Mouse (Mus musculus) NIH3T3 (cell line): Measurements from ENCODE around the gene Plxnb3.
"Not testable (repeated sequence)": the region's sequence is repeated elsewhere in the genome, so short reads cannot be mapped to it uniquely, and the experiment has no call there.

ENCODE experiments used
- DNase-seq: peaks from one replicate; pipeline ENCODE4 v3.0.0-alpha.2; 2012; ENCODE audit warnings: low read depth

Gene Plxnb3

DNA sequence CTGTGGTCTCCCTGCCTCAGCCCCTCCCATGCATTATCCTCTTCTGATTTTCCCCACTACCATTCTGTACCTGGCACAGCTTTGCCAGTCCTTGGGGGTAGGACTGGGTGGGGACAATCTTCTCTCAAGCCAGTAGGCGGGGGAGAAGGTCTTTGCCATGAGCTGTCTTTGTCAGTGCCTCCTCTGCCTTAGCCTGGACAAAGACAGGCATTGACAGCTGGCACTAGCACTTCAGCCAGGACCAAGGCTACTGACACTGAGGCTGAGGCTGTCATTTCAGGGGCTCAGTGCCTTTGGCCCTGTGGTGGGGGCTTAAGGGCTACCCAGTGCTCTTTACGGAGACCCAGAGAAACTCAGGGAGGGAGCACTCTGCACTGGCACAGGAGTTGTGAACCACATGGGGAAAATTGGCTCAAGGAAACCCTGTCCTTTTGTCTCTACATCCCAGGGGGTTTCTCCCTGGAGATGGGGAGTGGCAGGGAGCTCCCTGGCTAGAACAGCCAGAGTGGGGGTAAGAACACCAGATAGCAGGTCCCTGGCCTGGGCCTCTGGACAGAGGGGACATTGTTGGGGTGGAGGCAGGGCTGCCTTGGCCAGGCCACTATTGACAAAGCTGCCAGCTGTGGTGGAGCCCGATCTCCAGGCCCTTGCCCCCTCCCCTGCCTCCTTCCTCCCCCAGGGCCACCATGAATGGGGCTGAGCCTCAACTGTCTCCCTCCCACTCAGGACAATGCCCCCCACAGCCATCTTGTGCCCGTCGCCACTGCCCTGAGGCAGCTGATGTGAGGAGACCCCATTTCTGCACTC is at the start of gene Plxnb3:
Plxnb3 (plus strand) TSS at position 757 of the 807 bp plus-strand sequence.
- DNase-seq, result no peak

DNA sequence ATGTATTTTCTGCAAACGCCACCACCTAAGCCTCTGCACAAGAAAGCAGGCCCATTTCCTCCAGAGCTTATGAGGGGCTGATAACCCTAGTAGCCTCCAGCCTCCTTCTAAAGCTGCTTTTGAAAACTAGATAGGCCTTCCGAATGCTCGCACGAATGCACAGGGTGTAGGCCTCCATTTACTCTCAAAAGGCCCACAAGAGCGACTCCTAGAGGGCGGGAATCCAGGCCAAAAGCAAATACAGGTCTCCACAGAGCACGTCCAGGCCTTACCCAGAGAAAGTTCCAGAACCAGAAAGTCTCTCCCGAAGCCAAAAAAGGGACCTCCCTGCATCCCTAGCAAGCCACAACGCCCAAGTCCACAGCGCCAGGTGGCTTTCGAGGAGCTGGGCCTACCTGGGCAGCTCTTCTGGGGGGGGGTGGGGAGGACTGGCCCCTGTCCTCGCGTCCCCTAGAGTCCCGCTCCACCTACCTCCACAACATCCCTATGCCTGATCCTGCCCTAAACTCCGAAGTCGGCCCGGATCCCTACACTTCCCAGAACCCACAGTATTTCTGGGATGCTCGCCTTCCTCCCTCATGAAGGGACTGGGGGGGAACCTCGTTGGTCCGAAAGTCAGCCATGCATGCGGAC is 41.3 kb upstream of the Plxnb3 start:
- DNase-seq, result peak; percentile 79

DNA sequence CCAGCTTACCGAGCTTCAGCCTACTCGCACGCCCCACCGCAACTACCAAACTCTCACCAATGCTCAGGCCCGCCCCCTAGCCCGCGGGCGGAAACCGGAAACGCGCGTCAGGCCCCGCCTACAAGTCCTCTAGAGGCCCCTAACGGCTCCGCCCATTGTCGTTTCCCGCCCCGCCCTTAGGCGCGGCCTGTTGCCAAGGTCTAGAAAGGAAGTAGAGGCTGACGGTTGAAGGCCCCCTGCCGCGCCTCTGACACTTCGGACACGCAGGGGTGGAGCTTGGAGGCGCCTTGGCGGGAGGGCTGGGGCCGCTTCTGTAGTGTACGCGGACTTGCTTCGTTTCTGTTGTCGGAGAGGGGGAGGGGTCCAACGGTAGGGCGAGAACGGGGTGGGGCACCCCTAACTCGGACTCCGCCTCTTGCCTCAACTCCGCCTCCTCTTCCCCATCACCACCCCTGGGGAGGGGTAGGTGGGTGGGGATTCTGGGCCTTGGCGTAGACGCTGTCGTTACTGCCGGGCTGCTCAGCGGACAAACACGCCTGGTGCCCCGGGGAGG is 40.7 kb upstream of the Plxnb3 start, which contains the start of the genes Bcap31 and Abcd1:
Bcap31 (minus strand) TSS at position 67 of the 553 bp plus-strand sequence.
Abcd1 (plus strand) TSS at position 489 of the 553 bp plus-strand sequence.
- peak; percentile 98 for DNase-seq

DNA sequence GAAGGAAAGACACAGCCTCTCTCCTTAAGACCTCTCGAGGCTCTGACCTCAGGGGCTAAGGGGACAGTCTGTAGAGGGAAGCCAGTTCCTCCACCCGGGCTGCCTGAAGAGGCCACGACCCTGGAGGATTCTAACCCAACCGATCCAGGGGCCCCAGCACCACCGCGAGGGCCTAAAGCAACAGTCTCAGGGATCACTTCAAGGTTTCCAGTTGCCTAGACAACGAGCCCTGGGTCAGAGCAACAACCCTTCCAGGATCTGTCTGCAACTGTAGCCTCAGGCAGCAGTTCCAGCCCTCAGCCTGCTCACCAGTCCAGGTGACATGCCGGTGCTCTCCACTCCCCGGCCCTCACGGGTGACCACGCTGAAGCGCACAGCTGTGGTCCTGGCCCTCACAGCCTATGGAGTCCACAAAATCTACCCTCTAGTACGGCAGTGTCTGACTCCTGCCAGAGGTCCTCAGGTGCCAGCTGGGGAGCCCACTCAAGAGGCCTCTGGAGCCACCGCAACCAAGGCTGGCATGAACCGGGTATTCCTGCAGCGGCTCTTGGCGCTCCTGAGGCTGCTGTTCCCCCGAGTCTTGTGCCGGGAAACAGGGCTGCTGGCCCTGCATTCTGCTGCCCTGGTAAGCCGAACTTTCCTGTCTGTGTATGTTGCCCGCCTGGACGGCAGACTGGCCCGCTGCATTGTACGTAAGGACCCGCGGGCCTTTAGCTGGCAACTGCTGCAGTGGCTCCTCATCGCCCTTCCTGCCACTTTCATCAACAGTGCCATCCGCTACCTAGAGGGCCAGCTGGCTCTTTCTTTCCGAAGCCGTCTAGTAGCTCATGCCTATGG is 40.0 kb upstream of the Plxnb3 start:
- peak; percentile 7 for DNase-seq

DNA sequence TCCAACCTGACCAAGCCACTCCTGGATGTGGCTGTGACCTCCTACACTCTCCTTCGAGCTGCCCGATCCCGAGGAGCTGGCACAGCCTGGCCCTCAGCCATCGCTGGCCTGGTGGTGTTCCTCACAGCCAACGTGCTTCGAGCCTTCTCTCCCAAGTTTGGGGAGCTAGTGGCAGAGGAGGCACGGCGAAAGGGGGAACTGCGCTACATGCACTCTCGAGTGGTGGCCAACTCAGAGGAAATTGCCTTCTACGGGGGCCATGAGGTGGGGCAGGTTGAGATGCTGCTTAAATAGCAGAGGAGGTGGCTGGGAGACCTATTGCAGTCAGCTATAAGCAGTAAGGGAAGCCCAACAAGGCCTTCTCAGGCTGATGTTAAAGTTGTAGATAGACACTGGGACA is 39.2 kb upstream of the Plxnb3 start:
- DNase-seq, result no peak

DNA sequence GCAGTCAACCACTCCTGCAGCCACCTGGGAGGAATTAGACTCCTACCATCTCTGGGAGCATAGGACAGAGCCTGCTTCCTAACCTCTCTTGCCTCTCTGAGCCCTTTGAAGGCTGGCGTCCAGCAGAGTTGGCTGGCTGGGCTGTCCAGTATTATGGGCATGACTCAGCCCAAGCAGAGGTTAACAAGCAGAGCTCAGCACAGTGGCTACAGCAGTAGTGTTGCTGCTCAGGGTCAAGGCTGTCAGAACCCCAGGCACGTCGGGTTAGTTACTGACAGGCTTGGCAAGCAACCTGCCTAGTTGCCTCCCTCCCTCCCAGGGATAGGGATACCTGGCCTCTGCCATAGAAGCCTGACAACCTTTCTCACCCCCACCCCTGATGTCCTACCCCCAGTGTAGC is 38.6 kb upstream of the Plxnb3 start:
- DNase-seq, result peak; percentile 64

DNA sequence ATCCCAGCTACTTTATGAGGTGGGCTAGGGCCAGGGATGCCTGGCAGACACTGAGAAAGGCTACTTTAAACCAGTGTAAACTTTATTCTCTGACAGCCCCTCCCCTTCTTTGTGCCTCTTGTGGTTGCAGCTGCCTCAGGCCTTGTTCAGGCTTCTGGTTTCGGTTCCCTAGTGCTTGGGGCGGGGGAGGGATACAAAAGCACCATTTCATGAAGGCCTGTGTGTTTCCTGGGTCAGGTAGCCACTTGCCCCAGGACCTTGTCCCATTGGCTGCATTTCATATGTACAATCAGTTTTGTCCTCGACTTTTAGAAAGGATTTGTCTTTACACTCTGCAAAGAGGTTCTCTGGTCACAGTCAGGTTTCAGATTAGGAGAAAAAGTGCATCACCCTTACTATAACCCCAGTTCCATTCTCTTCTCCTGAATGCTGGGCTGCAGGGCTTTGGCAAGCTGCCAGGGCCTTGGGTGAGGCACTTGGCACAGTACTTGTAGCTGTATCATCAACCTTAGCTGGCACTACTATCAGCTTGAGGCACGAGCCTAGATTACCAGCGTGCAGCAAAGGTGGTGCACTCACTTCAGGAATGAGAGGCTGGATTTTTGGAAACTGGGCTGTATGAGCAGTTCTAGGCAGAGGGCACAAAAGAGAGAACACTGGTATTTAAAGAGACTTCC is 38.1 kb upstream of the Plxnb3 start:
- DNase-seq, result peak; percentile 44

DNA sequence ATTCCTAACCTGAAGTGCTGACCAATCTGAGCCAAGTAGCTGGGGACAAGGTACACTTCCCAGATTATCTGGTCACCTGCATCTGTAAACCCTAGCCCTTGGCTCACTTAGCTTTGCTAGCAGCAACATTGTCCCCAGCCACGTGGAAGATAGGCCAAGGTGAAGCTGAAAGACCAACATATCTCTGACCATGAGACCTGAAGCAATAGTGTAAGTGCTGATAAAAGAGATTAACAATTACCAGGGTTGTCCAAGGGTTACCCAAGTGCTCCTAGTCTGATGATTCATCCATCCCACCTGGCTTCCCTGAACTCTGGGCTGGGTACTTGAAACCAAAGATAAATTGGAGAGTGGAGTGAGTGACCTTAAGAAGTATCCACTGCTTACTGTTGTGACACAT is 26.0 kb upstream of the Plxnb3 start:
- DNase-seq, result no peak

DNA sequence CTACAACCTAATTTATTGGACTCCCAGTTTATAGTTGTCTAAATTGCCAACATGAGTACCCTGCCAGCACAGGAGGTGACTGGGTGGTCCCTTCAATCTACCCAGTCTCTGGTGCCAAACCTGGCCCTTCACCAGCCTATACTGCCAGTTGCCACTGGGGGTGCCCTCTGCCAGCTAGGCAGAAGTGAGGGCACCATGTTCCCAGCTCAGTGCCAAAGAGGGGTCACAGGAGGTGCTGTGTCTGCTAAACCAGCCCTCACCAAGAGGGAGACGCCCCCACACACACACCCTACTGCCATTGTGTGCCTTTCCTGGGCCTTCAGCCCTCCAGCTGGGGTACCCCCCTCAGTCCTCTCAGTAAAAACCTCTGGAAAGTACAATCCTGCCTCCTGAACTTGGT is 18.7 kb upstream of the Plxnb3 start:
- DNase-seq, result no peak

DNA sequence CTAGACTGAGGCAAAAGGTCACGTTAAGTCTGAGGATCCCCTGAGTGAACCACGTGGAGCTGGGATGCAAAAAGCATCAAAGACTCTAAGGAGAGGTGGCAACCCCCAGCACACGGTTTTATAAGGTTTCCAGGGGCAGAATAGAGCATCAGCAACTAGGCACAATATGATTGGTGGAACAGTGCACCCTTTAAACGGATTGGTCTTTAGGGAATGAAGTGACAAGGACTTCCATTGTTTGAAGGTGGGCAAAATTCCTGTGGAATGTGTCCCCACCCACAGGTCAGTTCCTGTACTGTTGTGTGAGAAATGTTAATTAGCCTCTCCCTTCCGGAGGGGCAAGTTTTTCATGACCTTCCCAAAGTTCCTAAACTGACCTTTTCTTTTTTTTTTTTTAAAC is 17.7 kb upstream of the Plxnb3 start:
- DNase-seq, result no peak

DNA sequence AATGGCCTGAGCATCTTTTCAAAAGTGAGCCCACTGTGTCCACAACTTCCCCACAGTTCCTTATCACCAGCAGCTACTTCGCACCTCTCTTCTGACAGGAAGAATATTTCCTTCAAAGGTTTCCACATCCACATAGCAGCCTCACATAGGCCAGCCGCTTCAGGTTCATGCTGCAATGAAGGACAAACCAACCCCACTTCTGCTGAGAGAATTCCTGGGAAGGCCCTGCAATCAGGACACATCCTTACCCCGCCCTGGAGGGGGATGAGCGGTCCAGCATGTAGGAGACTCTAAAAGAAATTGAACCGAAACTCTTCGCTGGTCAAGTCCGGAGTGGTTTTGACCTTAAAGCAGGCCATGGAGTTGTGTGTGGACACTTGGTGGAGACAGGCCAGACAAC is 17.0 kb upstream of the Plxnb3 start:
- not testable (repeated sequence) for DNase-seq

DNA sequence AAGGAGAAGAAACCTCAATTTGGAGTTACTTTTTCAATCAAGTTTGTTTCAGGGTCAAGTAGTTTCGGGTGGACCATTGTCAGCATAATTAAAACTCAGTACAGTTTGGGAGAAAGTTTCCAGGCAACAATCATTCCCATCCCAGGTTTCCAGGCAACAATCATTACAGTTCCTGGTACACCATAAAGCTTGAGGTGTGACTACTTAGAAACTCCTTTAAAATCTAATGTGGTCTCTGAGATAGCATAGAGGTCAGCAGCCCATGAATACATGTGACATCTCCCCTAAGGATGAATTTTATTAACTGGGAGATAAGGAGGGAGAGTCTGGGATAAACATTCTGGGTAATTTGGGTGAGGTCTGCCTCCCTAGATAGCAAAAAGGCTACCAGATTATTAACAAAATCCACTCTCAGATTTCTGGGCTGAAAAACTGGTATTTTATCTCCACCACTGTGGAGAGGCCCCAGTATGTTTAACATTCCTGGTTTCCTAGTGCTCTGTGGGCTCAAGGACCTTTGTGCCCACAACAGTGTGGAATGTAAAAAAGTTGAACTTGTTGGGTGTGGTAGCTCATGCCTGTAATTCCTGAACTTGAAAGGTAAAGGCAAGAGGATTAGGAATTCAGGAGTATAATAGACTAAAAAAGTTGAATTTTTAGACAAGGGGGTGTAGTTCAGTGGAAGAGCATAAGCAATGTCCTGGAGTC is 12.0 kb upstream of the Plxnb3 start:
- no peak for DNase-seq

DNA sequence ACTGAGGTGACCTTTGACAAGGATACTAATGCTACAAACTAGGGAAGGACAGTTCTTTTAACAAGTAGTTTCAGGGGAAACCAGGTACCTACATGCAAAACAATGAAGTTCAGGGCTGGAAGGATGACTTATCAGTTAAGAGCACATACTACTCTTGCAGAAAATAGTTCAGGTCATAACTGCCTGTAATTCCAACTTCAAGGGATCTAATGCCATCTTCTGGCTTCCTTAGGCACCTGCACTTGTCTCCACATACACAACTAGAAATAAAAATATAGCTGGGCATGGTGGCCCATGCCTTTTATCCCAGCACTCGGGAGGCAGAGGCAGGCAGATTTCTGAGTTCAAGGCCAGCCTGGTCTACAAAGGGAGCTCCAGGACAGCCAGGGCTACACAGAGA is 7.9 kb upstream of the Plxnb3 start:
- no peak for DNase-seq

DNA sequence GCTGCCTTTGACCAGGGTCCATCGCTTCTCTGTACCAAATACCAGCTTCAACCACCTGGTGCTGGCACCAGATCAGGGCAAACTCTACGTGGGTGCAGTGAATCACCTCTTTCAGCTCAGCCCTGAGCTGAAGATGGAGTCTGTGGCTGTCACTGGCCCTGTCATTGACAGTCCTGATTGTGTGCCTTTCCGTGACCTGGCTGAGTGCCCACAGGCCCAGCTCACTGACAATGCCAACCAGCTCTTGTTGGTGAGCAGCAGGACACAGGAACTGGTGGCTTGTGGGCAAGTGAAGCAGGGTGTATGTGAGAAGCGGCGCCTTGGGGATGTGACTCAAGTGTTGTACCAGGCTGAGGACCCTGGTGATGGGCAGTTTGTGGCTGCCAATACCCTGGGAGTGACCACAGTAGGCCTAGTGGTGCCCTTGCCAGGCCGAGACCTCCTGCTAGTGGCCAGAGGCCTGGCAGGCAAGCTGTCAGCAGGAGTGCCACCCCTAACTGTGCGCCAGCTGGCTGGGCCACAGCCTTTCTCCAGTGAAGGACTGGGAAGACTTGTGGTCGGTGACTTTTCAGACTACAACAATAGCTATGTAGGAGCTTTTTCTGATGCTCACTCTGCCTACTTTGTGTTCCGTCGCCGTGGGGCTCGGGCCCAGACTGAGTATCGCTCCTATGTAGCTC is 1.9 kb downstream of the Plxnb3 start:
- no peak for DNase-seq

DNA sequence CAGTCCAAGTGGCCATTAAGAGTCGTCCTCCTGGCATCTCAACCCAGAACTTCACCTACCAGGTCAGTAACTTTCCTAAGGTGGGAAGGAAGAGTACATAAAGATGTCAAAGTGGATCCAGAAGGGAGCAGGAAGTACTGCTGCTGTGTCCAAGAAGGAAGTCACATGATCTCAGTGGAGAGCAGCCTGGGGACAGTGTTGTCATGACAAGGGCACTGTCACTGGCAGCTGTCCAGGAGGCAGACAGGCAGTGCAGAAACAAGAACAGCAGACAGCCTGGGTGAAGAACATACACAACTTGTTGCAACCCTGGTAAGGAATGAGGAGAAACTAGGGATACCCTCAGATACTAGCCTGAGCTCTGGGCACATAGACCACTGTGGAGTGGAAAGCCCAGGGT is 8.4 kb downstream of the Plxnb3 start:
- no peak for DNase-seq

DNA sequence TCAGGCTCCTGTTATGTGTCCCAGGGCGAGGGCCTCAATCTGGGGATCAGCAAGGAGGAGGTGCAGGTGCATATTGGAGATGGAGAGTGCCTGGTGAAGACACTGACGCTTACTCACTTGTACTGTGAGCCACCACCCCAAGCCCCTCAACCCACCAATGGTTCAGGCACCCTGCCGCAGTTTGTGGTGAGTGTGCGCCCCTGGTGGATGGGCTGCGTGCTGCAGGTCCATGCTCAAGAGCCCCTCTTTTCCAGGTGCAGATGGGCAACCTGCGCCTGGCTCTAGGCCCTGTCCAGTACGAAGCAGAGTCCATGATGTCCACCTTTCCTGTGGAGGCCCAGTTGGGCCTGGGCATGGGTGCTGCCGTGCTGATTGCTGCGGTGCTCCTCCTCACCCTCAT is 10.4 kb downstream of the Plxnb3 start:
- DNase-seq, result no peak

DNA sequence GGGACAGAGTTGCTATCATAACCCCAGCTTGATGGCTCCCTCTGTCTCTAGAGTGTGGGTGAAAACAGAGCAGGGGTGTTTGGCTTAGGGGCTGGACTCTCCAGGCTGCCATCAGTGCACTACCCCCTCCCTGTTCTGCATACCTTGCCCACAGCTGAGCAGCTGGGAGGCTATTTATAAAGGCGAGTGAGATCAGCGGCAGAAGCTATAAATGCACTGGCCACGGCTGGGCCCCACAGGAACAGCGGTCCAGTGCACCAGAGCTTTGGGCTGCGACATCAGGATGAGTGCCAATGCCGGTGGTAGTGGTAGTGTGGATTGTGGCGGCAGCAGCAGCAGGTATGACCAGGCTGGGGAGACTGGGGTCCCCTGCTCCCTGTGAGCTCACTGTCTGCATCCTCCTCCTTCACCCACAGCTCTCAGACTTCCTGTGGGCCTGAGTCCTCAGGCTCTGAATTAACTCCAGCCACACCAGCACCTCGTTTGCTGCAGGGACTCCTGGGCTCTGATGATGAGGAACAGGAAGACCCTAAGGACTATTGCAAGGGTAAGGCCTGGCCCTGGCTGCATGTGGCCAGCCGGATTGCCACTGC is 17.4 kb downstream of the Plxnb3 start, which contains the start of gene Srpk3:
Srpk3 (plus strand) TSS at position 238 of the 593 bp plus-strand sequence.
- no peak for DNase-seq

DNA sequence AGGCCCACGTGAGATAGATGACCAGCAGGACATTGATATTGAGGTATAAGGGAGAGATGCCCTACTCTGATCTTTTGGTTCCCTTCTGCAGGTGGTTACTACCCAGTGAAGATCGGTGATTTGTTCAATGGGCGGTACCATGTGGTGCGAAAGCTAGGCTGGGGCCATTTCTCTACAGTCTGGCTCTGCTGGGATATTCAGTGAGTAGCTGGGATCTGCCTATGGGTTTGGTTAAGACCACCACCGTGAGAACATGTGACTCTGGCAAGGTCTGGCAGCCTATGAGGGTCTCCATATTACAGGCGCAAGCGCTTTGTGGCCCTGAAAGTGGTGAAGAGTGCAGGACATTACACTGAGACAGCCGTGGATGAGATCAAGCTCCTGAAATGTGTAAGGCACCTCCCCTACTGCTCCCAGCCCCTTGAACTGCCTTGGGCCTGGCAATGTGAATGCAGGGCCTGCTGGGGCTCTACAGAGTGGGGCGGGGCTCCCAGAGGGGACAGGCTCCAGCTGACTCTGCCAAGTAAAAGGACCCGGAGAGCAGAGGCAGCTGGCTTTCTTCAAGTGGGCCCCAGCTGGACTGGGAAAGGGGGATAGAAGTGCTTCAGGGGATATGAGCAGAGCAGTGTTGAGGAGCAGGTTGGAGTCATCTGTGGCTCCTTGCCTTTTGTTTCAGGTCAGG is 18.1 kb downstream of the Plxnb3 start:
- DNase-seq, result no peak

DNA sequence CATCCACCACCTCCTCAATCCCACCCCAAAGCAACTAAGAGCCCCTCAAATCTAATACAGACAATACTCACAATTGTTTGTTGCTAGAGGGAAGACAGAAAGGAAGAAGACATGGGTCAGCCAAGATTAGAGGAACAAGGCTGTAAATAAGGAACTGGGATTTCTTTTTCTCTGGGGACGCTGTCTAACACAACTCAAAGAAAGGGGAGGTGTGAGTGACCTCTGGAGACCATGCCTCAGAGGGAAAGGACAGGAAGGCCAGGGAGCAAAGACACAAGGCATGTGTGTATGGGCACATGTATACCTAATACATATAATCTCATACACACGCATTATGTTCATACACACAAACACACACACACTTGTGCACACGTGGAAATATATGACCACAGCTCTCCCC is 25.3 kb downstream of the Plxnb3 start:
- DNase-seq, result no peak
